ENCODE assay signal across 10 mouse cellular contexts in the genomic region with DNA sequence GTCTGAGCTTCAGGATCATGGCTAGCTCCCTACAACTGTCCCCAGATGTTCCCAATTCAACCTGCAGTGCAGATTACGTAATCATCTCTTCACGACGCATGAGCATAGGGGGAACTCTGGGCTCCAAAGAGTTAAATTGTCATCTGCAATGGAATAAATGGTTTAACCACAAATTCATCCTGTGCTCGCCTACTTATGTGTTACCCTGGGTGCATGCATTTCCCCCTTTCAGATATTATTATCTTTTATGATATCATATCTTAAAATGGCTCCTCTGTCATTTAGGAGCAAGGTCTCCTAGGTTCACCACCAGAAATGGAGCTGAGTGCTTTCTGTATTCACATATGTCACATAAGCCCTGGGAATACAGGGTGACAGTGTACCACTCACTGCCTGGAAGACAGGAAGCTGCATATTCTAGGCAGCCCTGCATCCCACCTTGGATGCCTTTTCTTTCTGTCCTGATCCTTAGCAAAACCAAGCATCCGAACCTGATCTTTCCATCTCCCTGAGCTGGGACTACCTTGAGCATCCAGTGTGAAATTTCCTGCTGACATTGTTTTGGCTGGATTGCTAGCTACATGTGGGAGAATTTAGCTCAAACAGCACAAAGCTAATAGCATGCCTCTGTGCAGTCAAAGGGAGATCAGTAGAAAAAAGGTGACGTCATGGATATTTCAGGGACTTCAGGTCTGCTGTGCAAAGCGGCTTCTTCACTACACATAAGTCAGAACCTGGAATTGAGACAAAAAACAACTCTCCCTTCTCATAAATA.
A peak's percentile ranks its signal among the peaks of the same experiment; 100 is the strongest.
DNase-seq lines count a peak whose midpoint lies in the region; ATAC-seq and TF ChIP-seq lines count a peak whose summit lies in the region.
"Had no signal": no experiment of that assay in that cellular context is flagged by ENCODE, and none has a peak within 500 bp of the region (broad histone marks: within the 10 kb centered on the region; RNA-seq: fewer than 3 reads in every experiment).

No protein-coding gene starts in this region.

- H3K36me3 ChIP-seq in spleen, adult 2 months (ENCODE audit: control insufficient read depth, insufficient read depth, low read length), result no peaks in the 10 kb centered on the region
- H3K36me3 ChIP-seq in limb, embryonic 14.5 days (ENCODE audit: control insufficient read depth, insufficient read depth, low read length), result no peaks in the 10 kb centered on the region
- H3K36me3 ChIP-seq in small intestine, adult 2 months (ENCODE audit: control insufficient read depth, insufficient read depth, low read length), result no peaks in the 10 kb centered on the region
- no peaks in the 10 kb centered on the region for H3K36me3 ChIP-seq in forebrain, embryonic 13.5 days (ENCODE audit: poor library complexity, severe bottlenecking)
- H3K36me3 ChIP-seq: limb, embryonic 15.5 days had no signal

- H3K27ac ChIP-seq in spleen, adult 2 months (ENCODE audit: insufficient read depth, low read length), result peak overlapping the region; percentile 62
- H3K27ac ChIP-seq in limb, embryonic 14.5 days (replicated peaks; ENCODE audit: low read depth, low read length), result no peak overlapping the region
- peak overlapping the region; percentile 43; the same call in 1 of the 2 replicates for H3K27ac ChIP-seq in small intestine, adult 2 months (ENCODE audit: insufficient read depth, low read depth, low read length)
- no peak overlapping the region for H3K27ac ChIP-seq in forebrain, embryonic 13.5 days
- H3K27ac ChIP-seq: kidney, postnatal 0 days; limb, embryonic 15.5 days had no signal

- no peak overlapping the region for H3K9ac ChIP-seq in limb, embryonic 14.5 days (ENCODE audit: low read depth, low read length, severe bottlenecking)
- no peak overlapping the region for H3K9ac ChIP-seq in forebrain, embryonic 13.5 days
- H3K9ac ChIP-seq: limb, embryonic 15.5 days had no signal

- DNase-seq in frontal cortex, postnatal 10 days (ENCODE audit: low spot score in 2 of 2), result no peak
- no peak for DNase-seq in spleen, adult 2 months (ENCODE audit: low read depth in 1 of 2, low spot score in 2 of 2)
- DNase-seq in spleen, postnatal 36 days (ENCODE audit: low spot score in 2 of 2), result no peak
- DNase-seq in limb, embryonic 14.5 days (ENCODE audit: low spot score), result peak; percentile 72
- no peak for DNase-seq in cerebellum, adult 8-10 months

- H3K9me3 ChIP-seq in limb, embryonic 14.5 days (ENCODE audit: control insufficient read depth, low read length), result no peaks in the 10 kb centered on the region
- no peaks in the 10 kb centered on the region for H3K9me3 ChIP-seq in forebrain, embryonic 13.5 days (replicated peaks)
- H3K9me3 ChIP-seq: limb, embryonic 15.5 days had no signal

- ATAC-seq in frontal cortex, adult (ENCODE audit: low TSS enrichment), result peak; percentile 87
- peak; percentile 80 for ATAC-seq in limb, embryonic 14.5 days (ENCODE audit: low FRiP score, low read depth)
- no peak for ATAC-seq in forebrain, embryonic 13.5 days

- H3K4me2 ChIP-seq in limb, embryonic 14.5 days (replicated peaks; ENCODE audit: low read depth, low read length, severe bottlenecking), result no peak overlapping the region
- no peak overlapping the region for H3K4me2 ChIP-seq in forebrain, embryonic 13.5 days
- H3K4me2 ChIP-seq: limb, embryonic 15.5 days had no signal

- TF ChIP-seq CTCF in spleen, adult 2 months (IDR thresholded peaks at IDR 0.05; ENCODE audit: extremely low read depth, insufficient read depth, insufficient read length, insufficient replicate concordance), result no peak
- TF ChIP-seq CTCF in small intestine, adult 2 months (IDR thresholded peaks at IDR 0.05; ENCODE audit: extremely low read depth, insufficient read length, insufficient replicate concordance, low read depth, low read length), result no peak

- whole genome bisulfite sequencing in spleen, adult 2 months, result 23% methylated on average over 7 of the region's 7 CpGs
- WGBS in limb, embryonic 14.5 days, result 54% methylated on average over 7 of the region's 7 CpGs
- WGBS in small intestine, adult 2 months, result 70% methylated on average over 7 of the region's 7 CpGs
- WGBS in forebrain, embryonic 13.5 days, result 76% methylated on average over 7 of the region's 7 CpGs

- H3K4me3 ChIP-seq in spleen, adult 2 months (ENCODE audit: extremely low read depth, insufficient read depth, insufficient read length), result peak overlapping the region; percentile 38; the same call in 1 of the 2 replicates
- H3K4me3 ChIP-seq in limb, embryonic 14.5 days (replicated peaks; ENCODE audit: low read length), result no peak overlapping the region
- no peak overlapping the region for H3K4me3 ChIP-seq in small intestine, adult 2 months (ENCODE audit: low read depth, low read length)
- no peak overlapping the region for H3K4me3 ChIP-seq in forebrain, embryonic 13.5 days
- H3K4me3 ChIP-seq: limb, embryonic 15.5 days had no signal

- H3K4me1 ChIP-seq in spleen, adult 2 months (ENCODE audit: control insufficient read depth, insufficient read depth, insufficient read length), result peaks cover 20% of the 10 kb centered on the region; the same call in 1 of the 2 replicates
- peaks cover 14% of the 10 kb centered on the region for H3K4me1 ChIP-seq in limb, embryonic 14.5 days (ENCODE audit: control insufficient read depth, insufficient read depth, low read length)
- H3K4me1 ChIP-seq in small intestine, adult 2 months (ENCODE audit: control insufficient read depth, insufficient read depth, insufficient read length, low read length), result peaks cover 15% of the 10 kb centered on the region; the same call in 1 of the 2 replicates
- H3K4me1 ChIP-seq in forebrain, embryonic 13.5 days, result peaks cover 15% of the 10 kb centered on the region; the same call in 1 of the 2 replicates
- H3K4me1 ChIP-seq: limb, embryonic 15.5 days had no signal

- H3K27me3 ChIP-seq in spleen, adult 2 months (ENCODE audit: control insufficient read depth, insufficient read depth, low read length), result no peaks in the 10 kb centered on the region
- H3K27me3 ChIP-seq in limb, embryonic 14.5 days (ENCODE audit: control insufficient read depth, insufficient read depth, low read length), result no peaks in the 10 kb centered on the region
- no peaks in the 10 kb centered on the region for H3K27me3 ChIP-seq in small intestine, adult 2 months (ENCODE audit: control insufficient read depth, insufficient read depth, low read length)
- H3K27me3 ChIP-seq in forebrain, embryonic 13.5 days, result no peaks in the 10 kb centered on the region
- H3K27me3 ChIP-seq: limb, embryonic 15.5 days had no signal

- TF ChIP-seq POLR2A in spleen, adult 2 months (IDR thresholded peaks at IDR 0.05; ENCODE audit: low read depth, low read length), result no peak
- no peak for TF ChIP-seq POLR2A in limb, embryonic 14.5 days (IDR thresholded peaks at IDR 0.05; ENCODE audit: borderline replicate concordance, extremely low read depth, insufficient read depth, insufficient read length)
- no peak for TF ChIP-seq POLR2A in small intestine, adult 2 months (IDR thresholded peaks at IDR 0.05; ENCODE audit: low read depth, low read length)

Comparison
In these comparisons a context has a peak if more than half of its experiments do, and no peak if none do; other contexts are left out.
1. H3K27ac ChIP-seq: peak in spleen, adult 2 months (single experiment) and small intestine, adult 2 months (single experiment); none in limb, embryonic 14.5 days (single experiment) and forebrain, embryonic 13.5 days (single experiment).